Mouse (Mus musculus) embryo, embryonic 10.5 days (tissue): ENCODE data around the gene Mast1.

Experiments
- DNase-seq: peaks from one replicate; pipeline ENCODE4 v3.0.0-alpha.2; 2015; ENCODE audit warnings: low spot score

Gene Mast1

DNA sequence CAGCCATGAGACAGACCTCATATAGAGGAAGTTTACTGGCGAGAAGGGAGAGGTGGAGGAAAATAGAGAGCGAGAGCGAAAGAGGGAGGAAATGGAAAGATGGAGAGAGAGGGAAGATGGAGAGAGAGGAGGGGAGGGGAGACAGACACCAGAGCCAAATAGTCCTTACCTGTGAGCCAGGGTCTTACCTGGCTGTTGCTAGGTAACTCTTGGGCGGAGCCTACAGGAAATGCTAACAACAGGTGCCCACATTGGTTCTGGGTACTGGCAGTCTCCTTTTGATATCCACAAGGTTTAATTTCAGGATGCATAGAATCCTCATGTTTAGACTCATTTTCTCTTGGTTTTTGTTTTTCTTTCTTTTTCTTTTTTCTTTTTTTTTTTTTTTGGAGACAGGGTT is 64.1 kb downstream of the Mast1 start:
- no peak for DNase-seq

DNA sequence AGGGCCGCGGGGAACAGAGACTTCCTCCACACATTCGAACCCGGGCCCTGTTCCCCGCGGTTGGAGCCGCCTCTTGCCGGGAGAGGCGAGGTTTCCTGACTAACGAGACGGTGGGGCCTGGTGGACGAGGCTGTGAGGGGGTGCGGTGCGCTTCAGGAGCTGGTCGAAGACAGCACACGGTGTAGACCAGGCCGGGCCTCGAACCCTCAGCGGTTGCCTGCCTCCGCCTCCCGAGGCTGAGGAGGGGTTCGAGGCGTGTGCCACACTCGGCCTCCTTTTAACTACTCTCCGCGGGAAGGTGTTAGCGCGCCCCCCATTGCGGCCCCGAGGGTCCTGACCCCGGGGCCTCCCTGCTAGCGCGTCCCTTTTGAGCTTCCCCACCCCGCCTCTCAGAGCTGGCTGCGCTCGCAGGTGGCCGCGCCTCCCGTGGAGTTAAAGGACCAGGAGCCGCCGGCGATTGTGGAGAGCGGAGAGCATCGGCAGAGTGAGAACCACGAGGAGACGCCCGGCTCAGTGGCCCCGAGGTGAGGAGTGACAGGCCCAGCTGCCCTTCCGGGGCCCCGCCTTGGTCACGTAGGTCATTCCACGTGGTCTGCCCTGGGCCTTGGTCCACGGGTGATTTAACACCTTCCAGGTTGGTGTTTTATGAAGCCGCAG is 64.7 kb downstream of the Mast1 start:
- peak; percentile 54 for DNase-seq

DNA sequence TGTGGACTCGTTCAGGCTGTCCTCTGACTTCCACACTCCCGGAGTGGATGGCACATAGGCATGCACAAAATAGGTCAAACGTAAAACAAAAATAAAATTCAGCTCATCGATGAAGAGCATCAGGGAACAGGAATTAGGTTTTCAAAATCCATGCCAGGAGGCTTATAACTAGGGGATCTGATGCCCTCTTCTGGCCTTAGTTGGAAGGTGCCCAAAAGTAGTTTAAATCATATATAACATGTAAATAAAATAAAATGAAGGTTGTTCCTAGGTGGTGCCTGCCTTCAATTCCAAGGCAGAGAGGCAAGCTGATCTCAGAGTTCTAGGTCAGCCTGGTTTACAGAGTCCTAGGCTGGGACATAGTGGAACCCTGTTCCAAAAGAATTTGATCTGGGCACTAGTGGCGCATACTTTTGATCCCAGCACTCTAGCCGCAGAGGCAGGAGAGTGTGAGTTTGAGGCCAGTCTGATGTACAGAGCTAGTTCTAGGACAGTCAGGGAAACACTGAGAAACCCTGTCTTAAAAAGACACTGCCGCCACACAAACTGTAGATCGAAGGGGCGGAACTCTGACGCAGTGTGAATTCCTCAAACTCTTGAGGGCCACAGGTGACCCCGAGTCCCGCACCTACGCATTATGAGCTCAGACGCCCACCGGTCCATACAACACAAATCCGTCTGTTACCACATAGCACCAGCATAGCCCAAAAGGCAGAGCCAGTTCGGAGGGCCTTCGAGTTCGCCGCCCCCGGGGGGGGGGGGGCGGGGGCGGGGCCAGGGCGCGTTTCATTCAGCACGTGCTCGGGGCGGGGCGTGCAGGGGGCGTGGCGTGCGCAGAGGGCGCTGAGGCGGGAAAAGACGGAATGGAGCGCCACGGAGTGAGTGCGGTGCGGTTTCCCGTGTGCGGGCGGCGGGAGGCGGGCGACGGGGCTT is 65.5 kb downstream of the Mast1 start, which contains the start of gene Syce2:
Gene Syce2 (plus strand): TSS at position 736 of the 933 bp plus-strand sequence.
- DNase-seq, result peak; percentile 68
